In the genomic region with DNA sequence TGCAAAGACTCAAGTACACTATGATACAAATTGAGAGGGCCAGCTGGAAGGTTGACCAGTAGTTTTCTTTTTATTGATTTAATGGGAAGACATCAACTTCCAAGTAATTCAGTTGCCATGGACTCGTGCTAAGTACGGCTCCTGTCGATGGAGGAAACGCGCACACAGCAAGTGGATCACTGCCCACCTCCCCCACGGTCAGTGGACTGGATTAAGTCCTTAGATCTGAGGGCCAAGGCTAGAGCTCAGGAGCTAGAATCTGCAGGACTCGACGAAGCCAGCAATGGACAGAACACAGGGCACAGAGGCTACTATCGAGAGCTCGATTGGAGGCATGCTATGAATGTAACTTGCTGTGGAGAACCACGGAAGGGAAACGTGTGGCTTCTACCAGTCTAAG, we compare ENCODE assay signal across 13 mouse cellular contexts. TPM values are rescaled to one million over a fixed set of nuclear protein-coding genes. Genes with fewer than 3 reads are reported as not detected.
DNase-seq lines count a peak whose midpoint lies in the region; ATAC-seq and TF ChIP-seq lines count a peak whose summit lies in the region.
"Had no signal": no experiment of that assay in that cellular context is flagged by ENCODE, and none has a peak within 500 bp of the region (broad histone marks: within the 10 kb centered on the region; RNA-seq: fewer than 3 reads in every experiment).

No protein-coding gene starts in this region.

- WGBS in forebrain, postnatal 0 days, result 83% methylated on average over 12 of the region's 12 CpGs
- WGBS in forebrain, embryonic 14.5 days, result 89% methylated on average over 12 of the region's 12 CpGs
- WGBS in embryonic facial prominence, embryonic 10.5 days, result 89% methylated on average over 12 of the region's 12 CpGs
- 93% methylated on average over 12 of the region's 12 CpGs for WGBS in limb, embryonic 10.5 days

- H3K27me3 ChIP-seq in forebrain, postnatal 0 days (ENCODE audit: insufficient read depth, low read length), result no peaks in the 10 kb centered on the region
- H3K27me3 ChIP-seq in forebrain, embryonic 14.5 days (replicated peaks; ENCODE audit: control insufficient read depth, insufficient read depth, low read length), result no peaks in the 10 kb centered on the region
- H3K27me3 ChIP-seq in embryonic facial prominence, embryonic 10.5 days (replicated peaks; ENCODE audit: low read depth, poor library complexity, severe bottlenecking), result peaks cover 16% of the 10 kb centered on the region; the same call in 1 of the 2 replicates
- no peaks in the 10 kb centered on the region; the same call in none of the 2 replicates for H3K27me3 ChIP-seq in limb, embryonic 10.5 days (ENCODE audit: low read depth, poor library complexity, severe bottlenecking)
- H3K27me3 ChIP-seq: limb, embryonic 15.5 days; Patski had no signal

- no peaks in the 10 kb centered on the region for H3K36me3 ChIP-seq in forebrain, postnatal 0 days (ENCODE audit: insufficient read depth)
- no peaks in the 10 kb centered on the region for H3K36me3 ChIP-seq in forebrain, embryonic 14.5 days (ENCODE audit: control insufficient read depth, insufficient read depth, low read length)
- H3K36me3 ChIP-seq in embryonic facial prominence, embryonic 10.5 days (replicated peaks), result no peaks in the 10 kb centered on the region
- H3K36me3 ChIP-seq in limb, embryonic 10.5 days, result no peaks in the 10 kb centered on the region
- H3K36me3 ChIP-seq: G1E; heart, embryonic 15.5 days; limb, embryonic 15.5 days had no signal

- H3K4me2 ChIP-seq in forebrain, postnatal 0 days (ENCODE audit: low read depth), result no peak overlapping the region
- no peak overlapping the region for H3K4me2 ChIP-seq in forebrain, embryonic 14.5 days (ENCODE audit: low read length)

- no peak overlapping the region for H3K4me3 ChIP-seq in forebrain, postnatal 0 days (ENCODE audit: low read depth, low read length)
- H3K4me3 ChIP-seq in forebrain, embryonic 14.5 days (ENCODE audit: low read depth, low read length), result no peak overlapping the region
- H3K4me3 ChIP-seq in layer of hippocampus, adult 2 months, result no peak overlapping the region
- H3K4me3 ChIP-seq in embryonic facial prominence, embryonic 10.5 days, result no peak overlapping the region
- H3K4me3 ChIP-seq in limb, embryonic 10.5 days, result no peak overlapping the region

- no peak for ATAC-seq in forebrain, postnatal 0 days
- ATAC-seq in forebrain, embryonic 14.5 days, result no peak

- no peak overlapping the region; the same call in 1 of the 2 replicates for H3K9ac ChIP-seq in forebrain, postnatal 0 days
- no peak overlapping the region for H3K9ac ChIP-seq in forebrain, embryonic 14.5 days (ENCODE audit: low read length)
- H3K9ac ChIP-seq: liver, embryonic 14.5 days had no signal

- H3K9me3 ChIP-seq in forebrain, postnatal 0 days (ENCODE audit: low read length), result no peaks in the 10 kb centered on the region
- H3K9me3 ChIP-seq in forebrain, embryonic 14.5 days (replicated peaks; ENCODE audit: control insufficient read depth, low read length), result no peaks in the 10 kb centered on the region
- no peaks in the 10 kb centered on the region for H3K9me3 ChIP-seq in embryonic facial prominence, embryonic 10.5 days
- no peaks in the 10 kb centered on the region for H3K9me3 ChIP-seq in limb, embryonic 10.5 days (replicated peaks)
- H3K9me3 ChIP-seq: G1E; heart, embryonic 15.5 days; limb, embryonic 15.5 days had no signal

- DNase-seq in forebrain, postnatal 0 days, result no peak
- no peak for DNase-seq in forebrain, embryonic 14.5 days (ENCODE audit: low spot score)
- no peak for DNase-seq in layer of hippocampus, adult 2 months (ENCODE audit: low spot score in 2 of 2)
- DNase-seq in layer of hippocampus, adult 11-12 months (ENCODE audit: low spot score), result no peak
- no peak for DNase-seq in embryonic facial prominence, embryonic 10.5 days (ENCODE audit: low spot score)
- DNase-seq in limb, embryonic 10.5 days (ENCODE audit: low spot score), result no peak
- no peak for DNase-seq in urinary bladder, postnatal 36 days (ENCODE audit: low spot score in 2 of 2)

- H3K4me1 ChIP-seq in forebrain, postnatal 0 days (ENCODE audit: insufficient read depth), result peaks cover 37% of the 10 kb centered on the region
- peaks cover 29% of the 10 kb centered on the region for H3K4me1 ChIP-seq in forebrain, embryonic 14.5 days (ENCODE audit: control insufficient read depth, insufficient read depth, low read length)
- H3K4me1 ChIP-seq in embryonic facial prominence, embryonic 10.5 days, result peaks cover 41% of the 10 kb centered on the region
- peaks cover 37% of the 10 kb centered on the region for H3K4me1 ChIP-seq in limb, embryonic 10.5 days

- peak overlapping the region; percentile 68; the same call in 1 of the 2 replicates for H3K27ac ChIP-seq in forebrain, postnatal 0 days (ENCODE audit: low read depth, low read length)
- no peak overlapping the region for H3K27ac ChIP-seq in forebrain, embryonic 14.5 days (ENCODE audit: low read depth, low read length)
- peak overlapping the region; percentile 79 for H3K27ac ChIP-seq in layer of hippocampus, adult 2 months
- H3K27ac ChIP-seq in embryonic facial prominence, embryonic 10.5 days (replicated peaks), result peak overlapping the region; percentile 82; the same call in 1 of the 2 replicates
- H3K27ac ChIP-seq in limb, embryonic 10.5 days, result peak overlapping the region; percentile 80; the same call in 1 of the 2 replicates
- H3K27ac ChIP-seq: liver, embryonic 14.5 days had no signal

- TF ChIP-seq CTCF in forebrain, postnatal 0 days (IDR thresholded peaks at IDR 0.05; ENCODE audit: low read depth), result no peak
- no peak for TF ChIP-seq CTCF in layer of hippocampus, adult 2 months (conservative IDR thresholded peaks at IDR 0.05)

RNA-seq across cellular contexts. Expression of a gene that starts 52.5 kb away (rescaled TPM):
- 92.5 and 108 TPM in 2 replicates for total RNA-seq in forebrain, postnatal 0 days (2014; rRNA removed)
- 98.9 and 103 TPM in 2 replicates for polyA plus RNA-seq in forebrain, postnatal 0 days (2015; fragmentation: Nextera tagmentation; extraction: Ambion mirVana)
- polyA plus RNA-seq in forebrain, embryonic 14.5 days (2014; fragmentation: Nextera tagmentation; extraction: Ambion mirVana), result 45.4 and 52.5 TPM in 2 replicates
- 100 to 1,000 TPM; 158 to 160 TPM for total RNA-seq in layer of hippocampus, adult 2 months (2021)
- polyA plus RNA-seq in embryonic facial prominence, embryonic 10.5 days (2016; fragmentation: Nextera tagmentation; extraction: Ambion mirVana), result 12.4 and 13.7 TPM in 2 replicates
- 8.4 and 9.3 TPM in 2 replicates for polyA plus RNA-seq in limb, embryonic 10.5 days (2016; fragmentation: Nextera tagmentation; extraction: Ambion mirVana)
- total RNA-seq: megakaryocyte-erythroid progenitor cell, adult 5-6 weeks had no signal
- polyA plus RNA-seq: G1E had no signal

RNA-seq across cellular contexts. Expression of a gene that starts 59.1 kb away (rescaled TPM):
- 48.7 and 51.8 TPM in 2 replicates for total RNA-seq in forebrain, postnatal 0 days (2014; rRNA removed)
- 59.9 and 60.7 TPM in 2 replicates for polyA plus RNA-seq in forebrain, postnatal 0 days (2015; fragmentation: Nextera tagmentation; extraction: Ambion mirVana)
- polyA plus RNA-seq in forebrain, embryonic 14.5 days (2014; fragmentation: Nextera tagmentation; extraction: Ambion mirVana), result 81.2 and 87.4 TPM in 2 replicates
- 10 to 100 TPM; 29.2 to 34.3 TPM for total RNA-seq in layer of hippocampus, adult 2 months (2021)
- polyA plus RNA-seq in embryonic facial prominence, embryonic 10.5 days (2016; fragmentation: Nextera tagmentation; extraction: Ambion mirVana), result 99.6 and 100 TPM in 2 replicates
- 104 and 107 TPM in 2 replicates for polyA plus RNA-seq in limb, embryonic 10.5 days (2016; fragmentation: Nextera tagmentation; extraction: Ambion mirVana)
